Mouse (Mus musculus) liver, embryonic 13.5 days (tissue): ENCODE data around the gene Acsl3. TPM values are rescaled to one million over a fixed set of nuclear protein-coding genes. Genes with fewer than 3 reads are reported as not detected.

Experiments used
- polyA plus RNA-seq: library from polyadenylated mRNA; unstranded; fragments of >200 nt; fragmentation: Nextera tagmentation; extraction: Ambion mirVana; gene quantifications from 2 replicates; pipeline ENCODE4 v1.2.1, GENCODE M21; 2015

Gene Acsl3
- polyA plus RNA-seq, 1 experiment from 2014 or later, result 18.8 TPM

Other genes starting within 250 kb of the Acsl3 start
- 139 and 163 TPM in 2 replicates for gene Farsb, start 168.9 kb upstream of the Acsl3 start, polyA plus RNA-seq
- not detected in 2 replicates for gene Mogat1, start 146.8 kb upstream of the Acsl3 start, polyA plus RNA-seq
- gene BC035947, start 145.7 kb upstream of the Acsl3 start, polyA plus RNA-seq, result not detected in 2 replicates
- gene Utp14b, start 213 bp downstream of the Acsl3 start, polyA plus RNA-seq, result 0.68 and 0.95 TPM in 2 replicates
- 0.21 and 0.23 TPM in 2 replicates for gene Kcne4, start 158.9 kb downstream of the Acsl3 start, polyA plus RNA-seq